Mouse (Mus musculus): ENCODE measurements around the gene Slc36a3.

Slc36a3 gene

GRCm38 (mm10) chr11:55151608-55152007 lies at the start of gene Slc36a3:
Gene Slc36a3, minus strand, starts transcription at chr11:55151708.
- no peak for DNase-seq (ENCODE audit: low spot score)

GRCm38 (mm10) chr11:55197740-55198510 lies 46.4 kb upstream of the Slc36a3 start:
- DNase-seq (ENCODE audit: low spot score), result no peak

- no peak for DNase-seq (ENCODE audit: low spot score)
These were observed 45.6 kb upstream of the Slc36a3 start for GRCm38 (mm10) chr11:55197086-55197485.

GRCm38 (mm10) chr11:55190216-55190615 lies 38.7 kb upstream of the Slc36a3 start:
- no peak for DNase-seq (ENCODE audit: low spot score)

- no peak for DNase-seq (ENCODE audit: low spot score)
These were observed 36.3 kb upstream of the Slc36a3 start for GRCm38 (mm10) chr11:55187777-55188176.

- DNase-seq (ENCODE audit: low spot score), result no peak
These were observed 35.8 kb upstream of the Slc36a3 start for GRCm38 (mm10) chr11:55187292-55187691.

- no peak for DNase-seq (ENCODE audit: low spot score)
These were observed 33.3 kb upstream of the Slc36a3 start, which contains the start of gene Slc36a2 for GRCm38 (mm10) chr11:55184733-55185291. Gene Slc36a2, minus strand, starts transcription at chr11:55185077.

GRCm38 (mm10) chr11:55184246-55184645 lies 32.7 kb upstream of the Slc36a3 start:
- no peak for DNase-seq (ENCODE audit: low spot score)

- no peak for DNase-seq (ENCODE audit: low spot score)
These were observed 31.6 kb upstream of the Slc36a3 start for GRCm38 (mm10) chr11:55183124-55183523.

GRCm38 (mm10) chr11:55179856-55180255 lies 28.3 kb upstream of the Slc36a3 start:
- no peak for DNase-seq (ENCODE audit: low spot score)

GRCm38 (mm10) chr11:55178830-55179229 lies 27.3 kb upstream of the Slc36a3 start:
- no peak for DNase-seq (ENCODE audit: low spot score)

GRCm38 (mm10) chr11:55170501-55170900 lies 19.0 kb upstream of the Slc36a3 start:
- DNase-seq (ENCODE audit: low spot score), result no peak

GRCm38 (mm10) chr11:55168914-55169313 lies 17.4 kb upstream of the Slc36a3 start:
- DNase-seq (ENCODE audit: low spot score), result no peak

GRCm38 (mm10) chr11:55168504-55168903 lies 17.0 kb upstream of the Slc36a3 start:
- no peak for DNase-seq (ENCODE audit: low spot score)

GRCm38 (mm10) chr11:55165748-55166147 lies 14.2 kb upstream of the Slc36a3 start:
- DNase-seq (ENCODE audit: low spot score), result no peak

- no peak for DNase-seq (ENCODE audit: low spot score)
These were observed 13.2 kb upstream of the Slc36a3 start for GRCm38 (mm10) chr11:55164723-55165122.

GRCm38 (mm10) chr11:55162670-55163069 lies 11.2 kb upstream of the Slc36a3 start:
- peak; percentile 61 for DNase-seq (ENCODE audit: low spot score)

GRCm38 (mm10) chr11:55158785-55159359 lies 7.4 kb upstream of the Slc36a3 start:
- peak; percentile 76 for DNase-seq (ENCODE audit: low spot score)

GRCm38 (mm10) chr11:55155070-55155421 lies 3.5 kb upstream of the Slc36a3 start:
- no peak for DNase-seq (ENCODE audit: low spot score)

GRCm38 (mm10) chr11:55154398-55155069 lies 3.0 kb upstream of the Slc36a3 start:
- DNase-seq (ENCODE audit: low spot score), result no peak

- DNase-seq (ENCODE audit: low spot score), result no peak
These were observed 3.0 kb downstream of the Slc36a3 start for GRCm38 (mm10) chr11:55148461-55148860.

- no peak for DNase-seq (ENCODE audit: low spot score)
These were observed 4.1 kb downstream of the Slc36a3 start for GRCm38 (mm10) chr11:55147423-55147822.

GRCm38 (mm10) chr11:55146855-55147254 lies 4.7 kb downstream of the Slc36a3 start:
- DNase-seq (ENCODE audit: low spot score), result no peak
